Mouse (Mus musculus) limb, embryonic 10.5 days (tissue): ENCODE data around the gene Asl. TPM values are rescaled to one million over a fixed set of nuclear protein-coding genes. Genes with fewer than 3 reads are reported as not detected.

Experiments
- DNase-seq: peaks from one replicate; pipeline ENCODE4 v3.0.0-alpha.2; 2017; ENCODE audit warnings: low spot score
- H3K27ac ChIP-seq: fragments of 300-500 bp; sonication (generic); 2 replicates; pipeline ENCODE4 v1.5.1; 2016; ENCODE audit warnings: mild to moderate bottlenecking
- H3K27me3 ChIP-seq: fragments of 300-500 bp; sonication (generic); 2 replicates; pipeline ENCODE4 v1.6.1; 2016; ENCODE audit warnings: low read depth, mild to moderate bottlenecking; ENCODE audit not compliant: poor library complexity, severe bottlenecking
- H3K36me3 ChIP-seq: fragments of 300-500 bp; sonication (generic); 2 replicates; pipeline ENCODE4 v1.6.1; 2016; ENCODE audit warnings: mild to moderate bottlenecking, moderate library complexity
- H3K4me1 ChIP-seq: fragments of 300-500 bp; sonication (generic); 2 replicates; pipeline ENCODE4 v1.6.1; 2016
- H3K4me3 ChIP-seq: fragments of 300-500 bp; sonication (generic); 2 replicates; pipeline ENCODE4 v1.5.1; 2016; ENCODE audit warnings: mild to moderate bottlenecking, moderate library complexity
- H3K9me3 ChIP-seq: fragments of 300-500 bp; sonication (generic); replicated peaks from 2 replicates; pipeline ENCODE4 v1.6.1; 2016; ENCODE audit warnings: mild to moderate bottlenecking
- WGBS: fragments of 180-500 bp; shearing (Covaris S2); methylation state at CpG from one replicate; pipeline ENCODE4 v1.1.7; 2016; 5-methylcytosine and 5-hydroxymethylcytosine counted together
- polyA plus RNA-seq: library from polyadenylated mRNA; unstranded; fragments of >200 nt; fragmentation: Nextera tagmentation; extraction: Ambion mirVana; gene quantifications from 2 replicates; pipeline ENCODE4 v1.2.1, GENCODE M21; 2016

Asl gene
- polyA plus RNA-seq, 1 experiment from 2014 or later, result 26.1 TPM

DNA sequence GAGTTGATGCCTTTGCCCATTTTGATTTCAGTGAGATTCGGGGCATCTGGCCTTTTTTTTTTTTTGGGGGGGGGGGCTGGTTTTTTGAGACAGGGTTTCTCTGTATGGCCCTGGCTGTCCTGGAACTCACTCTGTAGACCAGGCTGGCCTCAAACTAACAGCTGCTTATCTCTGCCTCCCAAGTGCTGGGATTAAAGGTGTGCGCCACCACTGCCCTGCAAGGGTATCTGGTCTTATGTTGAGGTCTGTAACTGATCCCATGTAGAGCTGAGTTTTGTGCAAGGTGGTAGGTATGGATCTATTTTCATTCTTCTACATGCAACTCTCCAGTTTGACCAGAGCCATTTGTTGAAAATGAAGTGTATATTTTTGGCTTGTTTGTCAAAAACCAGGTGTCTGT is 27.3 kb upstream of the Asl start:
- Histone ChIP-seq H3K27ac (no peak overlapping the region), H3K36me3 (peaks cover 65% of the 10 kb centered on the region), H3K27me3 (no peaks in the 10 kb centered on the region), H3K9me3 (no peaks in the 10 kb centered on the region), H3K4me3 (no peak overlapping the region), H3K4me1 (no peaks in the 10 kb centered on the region)
- 91% methylated on average over 2 of the region's 2 CpGs for WGBS
- DNase-seq, result no peak

DNA sequence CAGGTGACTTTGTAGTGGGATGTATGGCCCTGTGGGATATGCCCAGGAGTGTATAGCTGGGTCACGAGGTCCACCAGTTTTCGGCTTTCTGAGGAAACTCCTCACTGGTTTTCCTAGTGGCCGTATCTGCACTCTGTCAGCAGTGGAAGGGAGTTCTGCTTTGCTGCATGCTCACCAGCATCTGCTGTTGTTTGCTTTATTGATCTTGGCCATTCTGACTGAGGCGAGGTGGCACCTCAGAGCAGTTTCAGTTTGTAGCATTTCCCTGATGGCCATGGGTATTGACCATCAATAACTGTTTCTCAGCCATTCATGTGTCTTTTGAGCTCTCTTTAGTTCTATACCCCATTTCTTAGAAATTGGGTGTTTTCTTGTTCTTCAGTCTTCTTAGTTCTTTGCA is 26.6 kb upstream of the Asl start:
- H3K27ac ChIP-seq, result no peak overlapping the region
- no peaks in the 10 kb centered on the region for H3K4me1 ChIP-seq
- no peak overlapping the region for H3K4me3 ChIP-seq
- H3K9me3 ChIP-seq, result no peaks in the 10 kb centered on the region
- H3K27me3 ChIP-seq, result no peaks in the 10 kb centered on the region
- peaks cover 67% of the 10 kb centered on the region for H3K36me3 ChIP-seq
- WGBS, result 93% methylated on average over 4 of the region's 4 CpGs
- DNase-seq, result no peak

DNA sequence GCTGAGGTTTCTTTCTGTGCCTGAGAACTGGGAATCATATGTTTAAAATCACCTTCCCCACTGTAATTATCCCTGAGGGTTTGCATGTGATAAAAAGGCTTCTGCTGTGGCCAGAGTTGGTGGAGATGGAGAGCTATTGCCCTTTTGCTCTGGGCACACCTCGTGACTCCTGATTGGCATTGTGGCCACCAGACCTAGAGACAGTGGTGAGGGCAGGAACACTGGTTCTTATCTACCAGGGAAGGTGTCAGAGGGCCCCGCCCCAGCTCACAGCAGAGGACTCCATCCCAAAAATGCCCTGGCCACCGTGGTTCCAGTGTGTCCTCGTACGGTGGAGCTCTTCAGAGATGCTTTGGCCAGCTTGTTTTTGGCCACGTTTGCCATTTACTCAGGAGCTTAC is 23.9 kb upstream of the Asl start:
- H3K4me3 ChIP-seq, result no peak overlapping the region
- H3K36me3 ChIP-seq, result peaks cover 63% of the 10 kb centered on the region
- no peaks in the 10 kb centered on the region for H3K9me3 ChIP-seq
- DNase-seq, result no peak
- no peaks in the 10 kb centered on the region for H3K27me3 ChIP-seq
- H3K4me1 ChIP-seq, result no peaks in the 10 kb centered on the region
- 90% methylated on average over 6 of the region's 6 CpGs for WGBS
- H3K27ac ChIP-seq, result no peak overlapping the region

DNA sequence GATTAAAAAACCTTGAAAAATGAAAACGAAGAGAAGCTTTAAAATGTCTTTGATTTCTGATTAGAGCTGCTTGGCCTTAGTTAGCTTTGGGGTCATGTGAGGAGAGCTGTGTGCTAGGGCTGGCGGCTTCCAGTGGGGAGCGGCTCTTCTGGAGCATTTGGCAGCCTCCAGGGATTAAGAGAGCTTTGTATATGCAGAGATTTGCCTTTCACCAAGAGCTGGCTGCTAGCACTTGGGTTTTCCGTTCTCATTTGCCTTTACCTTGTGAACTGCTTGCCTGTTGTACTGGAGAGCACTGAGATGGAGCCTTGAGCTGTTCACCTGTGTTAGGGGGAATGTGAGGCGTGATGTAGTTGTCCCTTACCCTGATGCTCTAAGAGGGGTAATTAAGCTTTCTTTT is 23.5 kb upstream of the Asl start:
- 86% methylated on average over 5 of the region's 5 CpGs for WGBS
- H3K4me1 ChIP-seq, result no peaks in the 10 kb centered on the region
- peaks cover 63% of the 10 kb centered on the region for H3K36me3 ChIP-seq
- no peak overlapping the region for H3K4me3 ChIP-seq
- no peaks in the 10 kb centered on the region for H3K27me3 ChIP-seq
- H3K9me3 ChIP-seq, result no peaks in the 10 kb centered on the region
- no peak for DNase-seq
- no peak overlapping the region for H3K27ac ChIP-seq

DNA sequence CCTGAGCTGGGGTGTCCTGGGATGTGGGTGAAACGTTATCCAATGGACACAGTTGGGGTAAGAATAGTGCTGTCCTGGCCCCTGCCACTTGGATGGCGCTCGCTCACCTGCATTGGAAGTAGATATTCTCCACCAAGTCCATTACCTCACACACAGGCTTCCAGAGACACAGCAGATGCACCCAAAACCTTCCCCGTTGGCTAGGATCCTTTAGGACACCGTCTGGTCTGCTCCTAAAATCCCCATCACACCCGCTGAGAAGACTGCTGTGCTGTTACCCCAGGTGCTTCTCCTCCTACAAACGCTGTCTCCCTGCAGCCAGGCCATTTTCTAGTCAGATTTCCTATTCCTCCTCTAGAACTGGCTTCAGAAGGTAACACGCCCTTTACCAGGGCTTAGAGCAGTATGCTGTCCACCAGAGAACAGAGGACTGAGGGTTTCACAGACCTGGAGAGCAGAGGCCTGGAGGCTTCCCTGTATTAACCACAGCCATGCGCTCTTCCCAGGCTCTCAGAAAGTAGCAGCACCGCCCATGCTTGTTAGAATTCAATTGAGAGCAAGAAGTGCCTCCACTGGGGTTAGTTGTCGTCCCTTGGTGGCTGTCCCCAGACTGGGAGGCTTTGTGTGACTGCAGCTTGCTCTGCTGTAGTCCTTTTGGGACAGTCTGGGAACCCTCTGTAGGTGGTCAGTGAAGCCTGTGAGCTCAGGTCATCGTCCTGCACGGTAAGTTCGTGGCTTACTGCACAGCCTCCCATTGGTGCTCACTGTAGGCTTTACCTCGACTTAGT is 22.2 kb upstream of the Asl start:
- H3K36me3 ChIP-seq, result peaks cover 75% of the 10 kb centered on the region
- no peaks in the 10 kb centered on the region for H3K9me3 ChIP-seq
- DNase-seq, result no peak
- H3K4me3 ChIP-seq, result no peak overlapping the region
- H3K27me3 ChIP-seq, result no peaks in the 10 kb centered on the region
- H3K4me1 ChIP-seq, result no peaks in the 10 kb centered on the region
- no peak overlapping the region for H3K27ac ChIP-seq
- 91% methylated on average over 15 of the region's 15 CpGs for WGBS

DNA sequence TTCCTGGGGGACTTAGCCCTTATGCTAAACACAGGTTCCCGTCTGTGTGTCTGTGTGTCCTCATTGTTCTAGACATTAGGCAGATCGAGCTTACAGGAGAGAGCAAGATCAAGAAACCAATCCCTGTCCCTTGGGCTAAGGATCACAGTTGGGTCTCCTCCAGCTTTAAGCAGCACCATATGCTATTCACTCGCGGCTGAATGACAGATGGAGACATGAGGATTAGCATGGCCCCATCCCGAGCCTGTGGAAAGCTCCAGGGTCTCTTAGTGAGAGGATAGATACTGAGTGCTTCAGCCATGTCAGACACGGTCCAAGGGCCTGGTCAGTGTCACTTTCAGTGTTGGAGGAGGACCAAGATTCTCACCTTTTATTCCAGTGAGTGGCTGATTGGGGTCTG is 21.4 kb upstream of the Asl start:
- DNase-seq, result no peak
- H3K27ac ChIP-seq, result no peak overlapping the region
- no peaks in the 10 kb centered on the region for H3K27me3 ChIP-seq
- peaks cover 80% of the 10 kb centered on the region for H3K36me3 ChIP-seq
- H3K9me3 ChIP-seq, result no peaks in the 10 kb centered on the region
- WGBS, result 80% methylated on average over 6 of the region's 6 CpGs
- H3K4me3 ChIP-seq, result no peak overlapping the region
- no peaks in the 10 kb centered on the region for H3K4me1 ChIP-seq

DNA sequence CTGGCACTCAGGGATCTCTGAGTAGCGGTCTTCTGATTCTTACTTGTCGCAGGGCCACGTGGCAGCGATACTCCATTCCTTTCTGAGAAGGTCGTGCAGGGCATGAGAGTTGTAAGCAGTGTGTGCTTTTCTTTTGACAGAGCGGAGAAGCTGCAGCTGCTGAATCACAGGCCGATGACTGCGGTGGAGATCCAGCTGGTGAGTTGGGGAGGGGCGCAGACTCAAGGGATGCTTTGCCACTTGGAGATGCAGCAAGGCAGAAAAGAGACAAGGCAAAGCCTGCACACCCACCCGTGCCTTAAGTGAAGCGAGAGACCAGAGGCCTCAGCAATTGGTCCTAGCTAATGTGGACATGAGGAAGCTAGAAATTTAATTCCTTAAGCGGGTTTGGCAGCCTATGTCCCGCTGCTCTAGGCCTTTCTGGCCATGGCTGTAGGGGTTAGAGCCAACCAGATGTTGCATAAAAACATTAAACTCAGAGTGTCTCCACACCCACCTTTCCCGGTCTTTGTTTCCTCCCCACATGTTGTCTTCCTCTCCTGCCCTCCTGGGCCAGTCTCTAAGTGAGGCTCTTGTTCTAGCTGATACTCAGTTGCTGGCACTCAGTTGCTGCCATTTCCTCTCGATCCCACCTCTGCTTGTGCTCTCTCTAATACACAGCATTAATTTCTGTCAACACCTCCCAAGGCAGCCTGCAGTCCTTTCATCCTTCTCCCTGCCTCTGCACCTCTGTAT is 19.9 kb upstream of the Asl start:
- WGBS, result 93% methylated on average over 15 of the region's 15 CpGs
- Histone ChIP-seq H3K27me3 (no peaks in the 10 kb centered on the region), H3K4me3 (no peak overlapping the region), H3K27ac (no peak overlapping the region), H3K9me3 (no peaks in the 10 kb centered on the region), H3K4me1 (no peaks in the 10 kb centered on the region), H3K36me3 (peaks cover 83% of the 10 kb centered on the region)
- DNase-seq, result no peak

DNA sequence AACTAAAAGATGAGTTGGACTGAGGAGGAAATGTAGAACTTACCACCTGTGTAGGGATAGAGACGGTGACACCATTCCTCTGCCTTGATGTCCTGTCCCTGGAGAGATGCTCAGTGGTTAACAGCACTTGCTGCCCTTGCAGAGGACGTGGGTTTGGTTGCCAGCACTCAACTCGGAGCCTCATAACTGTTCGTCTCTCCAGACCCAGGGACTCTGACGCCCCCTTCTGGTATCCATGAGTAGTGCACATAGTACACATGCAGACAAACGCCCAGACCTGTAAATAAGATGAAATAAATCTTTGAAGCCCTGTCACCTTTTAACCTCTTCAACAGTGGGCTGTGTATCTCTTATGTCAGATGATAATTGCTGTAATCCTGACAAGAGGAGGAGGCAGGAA is 18.0 kb upstream of the Asl start:
- 77% methylated on average over 6 of the region's 6 CpGs for WGBS
- Histone ChIP-seq H3K27me3 (no peaks in the 10 kb centered on the region), H3K36me3 (peaks cover 90% of the 10 kb centered on the region)

DNA sequence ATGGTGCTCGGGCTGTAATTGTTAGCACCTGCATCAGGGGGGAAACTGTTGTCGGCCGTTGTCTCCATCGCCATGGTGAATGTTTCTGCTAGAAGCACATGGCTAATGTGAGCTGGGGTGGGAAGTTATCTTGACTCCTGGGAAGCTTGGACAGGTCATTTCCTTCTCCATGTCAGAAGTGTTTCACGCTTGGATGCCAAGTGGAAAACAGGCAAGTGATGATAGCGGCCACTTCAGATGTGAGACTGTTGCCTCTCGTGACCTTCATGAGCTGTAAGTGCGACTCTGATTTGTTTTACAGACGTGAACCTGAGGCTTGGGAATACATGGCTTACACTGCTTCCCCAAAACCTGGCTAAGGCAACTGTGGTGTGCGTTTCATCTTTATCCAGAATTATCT is 17.5 kb upstream of the Asl start:
- 89% methylated on average over 10 of the region's 10 CpGs for WGBS
- peaks cover 90% of the 10 kb centered on the region for H3K36me3 ChIP-seq

More for the DNA sequence above, 18.0 kb upstream of the Asl start:
- Histone ChIP-seq H3K27ac (no peak overlapping the region), H3K9me3 (no peaks in the 10 kb centered on the region), H3K4me3 (no peak overlapping the region), H3K4me1 (no peaks in the 10 kb centered on the region)
- DNase-seq, result no peak

DNA sequence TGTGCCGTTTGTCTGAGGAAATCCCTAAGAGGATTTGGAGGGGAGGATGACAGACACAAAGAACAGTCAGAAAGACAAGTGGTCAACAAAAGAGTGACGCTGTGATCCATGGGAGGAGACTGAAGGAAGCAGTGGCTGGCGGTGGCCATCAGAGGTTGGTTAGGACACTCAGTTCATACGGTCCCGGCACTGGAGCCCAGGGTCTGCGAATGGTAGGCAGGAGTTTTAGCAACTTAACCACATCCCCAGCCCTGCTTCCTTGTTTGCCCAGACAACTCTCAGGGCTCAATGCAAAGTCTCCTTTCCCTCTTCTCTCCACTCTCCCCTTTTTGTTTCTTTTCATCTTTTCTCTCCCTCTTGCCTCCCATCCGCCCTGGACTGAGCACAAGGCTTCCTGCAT is 17.1 kb upstream of the Asl start:
- no peak for DNase-seq
- H3K36me3 ChIP-seq, result peaks cover 90% of the 10 kb centered on the region
- no peak overlapping the region for H3K27ac ChIP-seq
- H3K9me3 ChIP-seq, result no peaks in the 10 kb centered on the region
- no peaks in the 10 kb centered on the region for H3K4me1 ChIP-seq
- WGBS, result 90% methylated on average over 7 of the region's 7 CpGs
- H3K4me3 ChIP-seq, result no peak overlapping the region
- H3K27me3 ChIP-seq, result no peaks in the 10 kb centered on the region

More for the DNA sequence above, 17.5 kb upstream of the Asl start:
- Histone ChIP-seq H3K4me1 (no peaks in the 10 kb centered on the region), H3K9me3 (no peaks in the 10 kb centered on the region), H3K27me3 (no peaks in the 10 kb centered on the region), H3K4me3 (no peak overlapping the region), H3K27ac (no peak overlapping the region)
- DNase-seq, result no peak

DNA sequence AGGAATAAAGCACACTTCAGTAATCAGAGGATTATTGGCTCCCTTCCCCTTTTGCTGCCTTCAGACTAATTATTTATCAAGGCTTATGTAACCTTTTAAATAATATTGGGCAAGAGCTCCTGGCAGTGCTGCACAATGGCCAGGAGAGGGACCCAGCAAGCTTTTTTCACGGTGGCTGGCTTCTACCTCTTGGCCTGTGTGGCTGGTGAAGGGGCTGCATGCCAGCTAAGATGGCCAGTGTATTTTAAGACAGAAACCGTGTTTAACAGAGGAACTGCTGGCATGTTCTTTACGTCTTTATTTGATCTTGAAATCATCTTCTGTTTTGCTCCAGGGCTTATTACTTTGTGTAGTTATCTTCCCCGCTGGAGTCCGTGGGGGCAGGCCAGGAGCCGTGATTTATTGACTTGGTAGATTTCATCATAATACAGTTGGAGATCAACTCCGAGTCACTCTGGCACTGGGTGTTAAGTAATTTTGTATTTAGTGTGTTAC is 15.2 kb upstream of the Asl start:
- Histone ChIP-seq H3K4me3 (no peak overlapping the region), H3K27ac (no peak overlapping the region), H3K9me3 (no peaks in the 10 kb centered on the region), H3K27me3 (no peaks in the 10 kb centered on the region), H3K36me3 (peaks cover 92% of the 10 kb centered on the region), H3K4me1 (no peaks in the 10 kb centered on the region)
- WGBS, result 86% methylated on average over 7 of the region's 7 CpGs
- no peak for DNase-seq

DNA sequence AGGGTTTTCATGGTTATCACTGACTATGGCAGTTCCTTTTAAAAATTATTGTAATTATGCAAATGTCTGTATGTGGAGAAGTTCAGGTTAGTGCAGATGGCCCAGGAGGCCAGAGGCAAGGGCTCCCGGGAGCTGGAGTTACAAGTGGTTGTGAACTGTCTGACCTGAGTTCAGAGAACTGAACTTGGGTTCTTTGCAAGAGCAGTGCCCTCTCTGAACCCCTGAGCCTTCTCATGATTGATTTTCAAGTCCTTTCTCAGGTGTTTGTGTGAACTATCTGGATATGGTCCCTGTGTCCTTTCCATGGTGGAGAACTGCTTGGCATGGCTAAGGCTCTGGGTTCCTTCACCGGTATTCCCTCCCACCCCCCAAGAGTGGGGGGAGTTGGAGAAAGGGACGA is 14.7 kb upstream of the Asl start:
- WGBS, result 92% methylated on average over 3 of the region's 3 CpGs

DNA sequence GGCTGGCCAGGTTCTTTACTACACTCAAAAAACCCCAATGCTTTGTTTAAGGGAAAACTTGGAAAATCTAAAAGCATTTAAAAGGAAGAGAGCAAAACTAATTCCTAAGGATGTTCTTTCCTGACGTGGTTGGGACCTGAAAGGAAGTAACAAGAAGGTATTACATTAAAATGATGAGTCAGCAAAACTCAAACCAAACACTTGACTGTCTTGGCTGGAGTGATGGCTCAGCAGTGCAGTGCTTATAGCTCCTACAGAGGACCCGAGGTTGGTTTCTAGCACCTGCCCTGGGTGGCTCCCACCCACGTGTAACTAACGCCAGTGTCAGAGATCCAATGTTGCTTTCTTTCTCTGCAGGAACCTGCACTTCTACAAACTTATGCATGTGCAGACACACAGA is 12.2 kb upstream of the Asl start:
- H3K4me3 ChIP-seq, result no peak overlapping the region
- H3K4me1 ChIP-seq, result no peaks in the 10 kb centered on the region
- whole genome bisulfite sequencing, result 91% methylated on average over 4 of the region's 4 CpGs
- H3K9me3 ChIP-seq, result no peaks in the 10 kb centered on the region
- H3K27me3 ChIP-seq, result no peaks in the 10 kb centered on the region
- DNase-seq, result no peak
- H3K27ac ChIP-seq, result no peak overlapping the region
- H3K36me3 ChIP-seq, result peaks cover 86% of the 10 kb centered on the region

More for the DNA sequence above, 14.7 kb upstream of the Asl start:
- Histone ChIP-seq H3K9me3 (no peaks in the 10 kb centered on the region), H3K36me3 (peaks cover 89% of the 10 kb centered on the region), H3K27me3 (no peaks in the 10 kb centered on the region), H3K4me3 (no peak overlapping the region), H3K27ac (no peak overlapping the region), H3K4me1 (no peaks in the 10 kb centered on the region)
- no peak for DNase-seq
